In the genomic region with DNA sequence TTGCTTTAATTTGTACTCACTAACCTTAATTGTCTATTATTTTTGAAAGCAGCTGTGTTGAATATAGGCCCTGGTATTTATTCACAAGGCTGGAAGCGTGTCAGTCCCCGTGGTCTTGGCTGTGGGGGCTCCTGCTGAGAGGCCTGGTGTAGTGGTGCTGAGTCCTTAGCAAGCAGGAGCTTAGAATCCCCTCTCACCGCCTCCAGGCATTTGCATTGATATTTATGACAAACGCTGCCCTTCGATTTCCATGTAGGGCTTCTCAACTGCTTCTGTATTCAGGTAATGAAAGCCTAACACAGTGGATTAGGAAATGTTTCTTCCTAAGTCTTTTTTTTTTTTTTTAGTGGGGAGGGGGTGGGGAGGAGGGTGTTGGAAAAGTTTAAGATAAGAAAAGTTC, we compare ENCODE assay signal across 15 mouse cellular contexts.
"Had no signal": no experiment of that assay in that cellular context is flagged by ENCODE, and none has a peak within 500 bp of the region (broad histone marks: within the 10 kb centered on the region; RNA-seq: fewer than 3 reads in every experiment).

No protein-coding gene starts in this region.

- H3K4me3 ChIP-seq: myocyte; neural tube, embryonic 13.5 days; neural tube, embryonic 15.5 days had no signal

- H3K27me3 ChIP-seq: neural tube, embryonic 13.5 days; neural tube, embryonic 15.5 days had no signal

- H3K9ac ChIP-seq: liver, embryonic 14.5 days; lung, embryonic 14.5 days; neural tube, embryonic 13.5 days; neural tube, embryonic 15.5 days had no signal

- H3K9me3 ChIP-seq: neural tube, embryonic 15.5 days had no signal

- DNase-seq: lung, adult 18-20 months; lung, embryonic 14.5 days; retina, postnatal 1 day; right cerebral cortex, adult 18-20 months; right cerebral cortex, postnatal 25 days; right cerebral cortex, postnatal 4 days; spleen, adult 18-20 months; thymus, adult 18-20 months; thymus, postnatal 14 days; thymus, postnatal 36 days had no signal

- H3K4me2 ChIP-seq: midbrain, embryonic 11.5 days; neural tube, embryonic 13.5 days; neural tube, embryonic 15.5 days had no signal

- H3K36me3 ChIP-seq: neural tube, embryonic 13.5 days; neural tube, embryonic 15.5 days had no signal

- H3K27ac ChIP-seq: liver, embryonic 14.5 days; neural tube, embryonic 13.5 days; neural tube, embryonic 15.5 days had no signal
